Mouse (Mus musculus): Measurements from ENCODE around the gene Arhgap23. TPM values are rescaled to one million over a fixed set of nuclear protein-coding genes. Genes with fewer than 3 reads are reported as not detected.

The Arhgap23 gene
- polyA plus RNA-seq, 2 experiments, result 9.8 to 28.9 TPM

- no peak overlapping the region for H3K9ac ChIP-seq (ENCODE audit: low read depth, low read length, severe bottlenecking)
- H3K4me1 ChIP-seq (ENCODE audit: control insufficient read depth, insufficient read depth, low read length), result peaks cover 23% of the 10 kb centered on the region
- H3K27me3 ChIP-seq (ENCODE audit: control insufficient read depth, insufficient read depth, low read length), result peaks cover 63% of the 10 kb centered on the region
- no peaks in the 10 kb centered on the region for H3K9me3 ChIP-seq (ENCODE audit: control insufficient read depth, low read length)
- no peak for DNase-seq (ENCODE audit: low spot score)
- H3K4me2 ChIP-seq (replicated peaks; ENCODE audit: low read depth, low read length, severe bottlenecking), result peak overlapping the region; percentile 63; the same call in 1 of the 2 replicates
- no peak overlapping the region for H3K27ac ChIP-seq (replicated peaks; ENCODE audit: low read depth, low read length)
- no peaks in the 10 kb centered on the region for H3K36me3 ChIP-seq (ENCODE audit: control insufficient read depth, insufficient read depth, low read length)
- 26% methylated on average over 12 of the region's 12 CpGs for whole genome bisulfite sequencing
- no peak overlapping the region for H3K4me3 ChIP-seq (replicated peaks; ENCODE audit: low read length)
- no peak for ATAC-seq (ENCODE audit: low FRiP score, low read depth)
- no peak for TF ChIP-seq POLR2A (IDR thresholded peaks at IDR 0.05; ENCODE audit: borderline replicate concordance, extremely low read depth, insufficient read depth, insufficient read length)
Observed at GRCm38 (mm10) chr11:97537580-97538089, 122.3 kb downstream of the Arhgap23 start.

DNA sequence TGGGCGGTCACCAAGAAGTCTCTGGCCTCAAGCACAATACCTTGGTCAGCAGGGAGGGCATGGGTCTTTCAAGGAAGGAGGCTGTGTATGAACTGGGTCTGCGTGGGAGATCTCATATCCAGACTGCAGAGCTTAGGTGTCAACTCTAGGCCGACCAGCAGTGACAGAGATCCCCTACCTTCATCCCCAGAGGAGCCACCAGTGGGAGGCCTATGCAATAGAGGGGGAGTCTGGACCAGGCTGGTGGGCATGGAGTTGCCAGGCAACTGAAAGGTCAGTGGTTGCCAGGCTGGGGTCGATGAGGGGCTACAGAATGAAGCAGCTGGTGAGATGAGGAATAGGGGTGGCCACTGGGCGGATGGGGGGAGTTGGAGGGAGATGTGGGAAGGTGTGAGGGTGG, 124.3 kb downstream of the Arhgap23 start:
- Histone ChIP-seq H3K4me2 (replicated peaks; ENCODE audit: low read depth, low read length, severe bottlenecking) (no peak overlapping the region), H3K9ac (ENCODE audit: low read depth, low read length, severe bottlenecking) (no peak overlapping the region), H3K27me3 (ENCODE audit: control insufficient read depth, insufficient read depth, low read length) (peaks cover 43% of the 10 kb centered on the region), H3K9me3 (ENCODE audit: control insufficient read depth, low read length) (no peaks in the 10 kb centered on the region), H3K27ac (replicated peaks; ENCODE audit: low read depth, low read length) (no peak overlapping the region), H3K4me3 (replicated peaks; ENCODE audit: low read length) (no peak overlapping the region), H3K36me3 (ENCODE audit: control insufficient read depth, insufficient read depth, low read length) (no peaks in the 10 kb centered on the region), H3K4me1 (ENCODE audit: control insufficient read depth, insufficient read depth, low read length) (peaks cover 15% of the 10 kb centered on the region)
- no peak for TF ChIP-seq POLR2A (IDR thresholded peaks at IDR 0.05; ENCODE audit: borderline replicate concordance, extremely low read depth, insufficient read depth, insufficient read length)
- ATAC-seq (ENCODE audit: low FRiP score, low read depth) (no peak), DNase-seq (ENCODE audit: low spot score) (no peak)
- WGBS, result 68% methylated on average over 5 of the region's 5 CpGs

DNA sequence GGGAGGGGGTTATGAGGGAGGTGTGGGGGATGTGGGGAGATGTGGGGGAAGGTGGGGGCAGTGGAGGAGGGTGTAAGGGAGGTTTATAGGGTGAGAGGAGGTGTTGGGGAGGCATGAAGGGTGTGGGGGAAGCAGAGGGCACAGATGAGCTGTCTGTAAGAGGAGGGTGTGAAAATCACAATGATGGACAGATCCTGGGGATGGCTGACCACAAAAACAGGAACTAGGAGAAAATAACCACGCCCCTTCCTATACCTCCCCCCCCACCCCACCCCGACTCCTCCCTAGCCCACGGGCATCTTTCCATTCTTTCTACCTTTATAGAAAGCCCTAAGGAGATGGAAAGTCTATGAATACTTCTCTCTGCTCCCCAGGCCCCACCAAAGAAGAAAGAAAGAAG, 124.8 kb downstream of the Arhgap23 start:
- H3K4me2 ChIP-seq (replicated peaks; ENCODE audit: low read depth, low read length, severe bottlenecking), result no peak overlapping the region
- DNase-seq (ENCODE audit: low spot score) (no peak), ATAC-seq (ENCODE audit: low FRiP score, low read depth) (no peak)
- H3K36me3 ChIP-seq (ENCODE audit: control insufficient read depth, insufficient read depth, low read length), result no peaks in the 10 kb centered on the region
- no peak overlapping the region for H3K4me3 ChIP-seq (replicated peaks; ENCODE audit: low read length)
- H3K27ac ChIP-seq (replicated peaks; ENCODE audit: low read depth, low read length), result no peak overlapping the region
- WGBS, result 43% methylated on average over 3 of the region's 3 CpGs
- peaks cover 12% of the 10 kb centered on the region for H3K4me1 ChIP-seq (ENCODE audit: control insufficient read depth, insufficient read depth, low read length)
- peaks cover 42% of the 10 kb centered on the region for H3K27me3 ChIP-seq (ENCODE audit: control insufficient read depth, insufficient read depth, low read length)
- H3K9ac ChIP-seq (ENCODE audit: low read depth, low read length, severe bottlenecking), result no peak overlapping the region
- no peaks in the 10 kb centered on the region for H3K9me3 ChIP-seq (ENCODE audit: control insufficient read depth, low read length)
- TF ChIP-seq POLR2A (IDR thresholded peaks at IDR 0.05; ENCODE audit: borderline replicate concordance, extremely low read depth, insufficient read depth, insufficient read length), result no peak

DNA sequence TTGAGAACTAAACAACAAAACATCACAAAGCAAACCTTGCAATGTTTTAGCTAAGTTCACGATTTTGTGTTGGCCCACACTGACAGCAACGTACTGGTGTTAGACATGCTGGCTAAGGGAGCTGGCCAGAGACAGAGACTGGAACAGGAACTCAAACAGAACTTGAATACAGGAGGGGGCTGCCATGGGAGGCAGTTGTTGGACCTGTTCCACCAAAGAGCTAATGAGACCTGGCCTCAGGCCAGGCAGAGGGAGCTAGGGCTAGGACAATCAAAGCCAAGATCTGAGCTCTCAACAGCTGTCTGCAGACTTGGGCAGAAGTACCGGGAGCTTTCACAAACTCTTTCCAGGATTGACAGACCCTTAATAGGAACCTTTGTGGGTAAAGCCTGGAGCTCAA, 125.3 kb downstream of the Arhgap23 start:
- Histone ChIP-seq H3K4me3 (replicated peaks; ENCODE audit: low read length) (no peak overlapping the region), H3K4me2 (replicated peaks; ENCODE audit: low read depth, low read length, severe bottlenecking) (no peak overlapping the region), H3K4me1 (ENCODE audit: control insufficient read depth, insufficient read depth, low read length) (peaks cover 12% of the 10 kb centered on the region), H3K9ac (ENCODE audit: low read depth, low read length, severe bottlenecking) (no peak overlapping the region), H3K36me3 (ENCODE audit: control insufficient read depth, insufficient read depth, low read length) (no peaks in the 10 kb centered on the region), H3K9me3 (ENCODE audit: control insufficient read depth, low read length) (no peaks in the 10 kb centered on the region), H3K27ac (replicated peaks; ENCODE audit: low read depth, low read length) (no peak overlapping the region), H3K27me3 (ENCODE audit: control insufficient read depth, insufficient read depth, low read length) (peaks cover 42% of the 10 kb centered on the region)
- WGBS, result 37% methylated on average over 3 of the region's 3 CpGs
- DNase-seq (ENCODE audit: low spot score) (peak; percentile 45), ATAC-seq (ENCODE audit: low FRiP score, low read depth) (peak; percentile 41; the same call in 1 of the 2 replicates)
- no peak for TF ChIP-seq POLR2A (IDR thresholded peaks at IDR 0.05; ENCODE audit: borderline replicate concordance, extremely low read depth, insufficient read depth, insufficient read length)

DNA sequence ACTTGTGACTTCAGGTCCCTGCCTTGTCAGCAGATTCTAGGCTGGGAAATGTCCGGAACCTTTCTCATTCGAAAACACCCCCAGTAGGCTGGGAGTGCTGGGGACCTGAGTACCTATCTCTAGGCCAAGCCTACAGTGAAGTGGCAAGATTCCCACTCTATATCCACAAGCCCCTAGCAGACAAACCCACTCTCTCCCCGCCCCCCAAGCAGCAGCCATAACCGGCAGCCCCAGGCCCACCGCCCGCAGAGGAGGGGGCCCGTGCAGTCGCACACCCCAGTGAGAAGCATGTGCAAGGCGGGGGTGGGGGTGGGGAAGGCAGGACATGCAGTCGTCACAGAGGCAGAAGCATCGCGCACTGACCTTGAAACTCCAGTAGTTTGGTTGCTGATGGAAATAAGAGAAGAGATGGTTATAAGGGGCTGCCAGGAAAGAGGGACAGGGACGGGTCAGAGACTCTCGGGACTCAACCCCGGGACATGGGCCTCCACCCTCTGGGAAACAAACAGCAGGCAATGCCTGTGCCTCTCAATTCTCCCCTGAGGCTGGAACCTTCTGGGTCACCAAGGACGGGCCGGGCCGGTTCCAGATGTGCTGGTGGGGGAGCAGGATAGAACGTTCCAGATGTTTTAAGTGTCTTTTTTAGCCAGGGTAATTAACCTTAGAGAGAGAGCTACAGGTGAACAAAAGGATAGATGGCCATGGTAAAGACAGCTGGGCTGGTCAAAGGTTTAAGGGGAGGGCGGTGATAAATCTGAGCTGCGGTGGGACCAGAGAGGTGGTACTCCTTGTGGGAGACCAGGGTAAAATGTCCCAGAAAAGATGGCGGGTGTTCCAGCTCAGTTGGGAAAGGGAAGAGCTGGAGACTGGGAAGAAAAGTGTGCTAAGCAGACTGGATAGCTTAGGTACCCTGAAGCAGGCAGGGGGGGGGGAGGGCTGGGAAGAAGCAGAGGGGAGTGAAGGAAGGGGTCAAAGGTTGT, 127.1 kb downstream of the Arhgap23 start:
- TF ChIP-seq POLR2A (IDR thresholded peaks at IDR 0.05; ENCODE audit: borderline replicate concordance, extremely low read depth, insufficient read depth, insufficient read length), result no peak
- Histone ChIP-seq H3K36me3 (ENCODE audit: control insufficient read depth, insufficient read depth, low read length) (no peaks in the 10 kb centered on the region), H3K9me3 (ENCODE audit: control insufficient read depth, low read length) (no peaks in the 10 kb centered on the region), H3K4me2 (replicated peaks; ENCODE audit: low read depth, low read length, severe bottlenecking) (no peak overlapping the region), H3K9ac (ENCODE audit: low read depth, low read length, severe bottlenecking) (no peak overlapping the region), H3K27me3 (ENCODE audit: control insufficient read depth, insufficient read depth, low read length) (peaks cover 41% of the 10 kb centered on the region), H3K27ac (replicated peaks; ENCODE audit: low read depth, low read length) (no peak overlapping the region), H3K4me3 (replicated peaks; ENCODE audit: low read length) (no peak overlapping the region), H3K4me1 (ENCODE audit: control insufficient read depth, insufficient read depth, low read length) (peaks cover 10% of the 10 kb centered on the region)
- no peak for DNase-seq (ENCODE audit: low spot score)
- 64% methylated on average over 22 of the region's 22 CpGs for WGBS
- no peak for ATAC-seq (ENCODE audit: low FRiP score, low read depth)

Data from limb, embryonic 14.5 days (tissue).